27 mouse cellular contexts compared by ENCODE assay signal in the genomic region with DNA sequence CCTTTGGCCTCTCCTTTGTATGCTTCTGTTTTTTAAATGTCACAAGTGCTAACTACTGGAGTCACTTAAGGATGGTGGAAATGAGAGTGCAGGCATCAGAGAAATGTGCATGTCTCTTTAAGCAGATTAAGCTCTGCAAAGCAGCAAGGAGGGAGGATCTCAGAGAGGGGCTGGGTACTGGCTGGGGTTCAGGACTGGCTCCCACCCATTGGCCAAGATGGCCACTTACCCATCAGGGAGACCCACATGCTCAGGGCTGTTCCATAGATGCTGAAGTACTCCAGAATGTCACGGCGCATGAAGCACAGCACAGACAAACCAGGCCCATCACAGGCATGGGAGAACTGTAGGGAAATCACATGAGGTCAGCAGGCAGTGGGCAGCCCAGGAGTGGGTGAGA. TPM values are rescaled to one million over a fixed set of nuclear protein-coding genes. Genes with fewer than 3 reads are reported as not detected.
"Had no signal": no experiment of that assay in that cellular context is flagged by ENCODE, and none has a peak within 500 bp of the region (broad histone marks: within the 10 kb centered on the region; RNA-seq: fewer than 3 reads in every experiment).

No protein-coding gene starts in this region.

- H3K9ac ChIP-seq: liver, embryonic 13.5 days; liver, embryonic 15.5 days; liver, postnatal 0 days; lung, embryonic 15.5 days; midbrain, embryonic 12.5 days; neural tube, embryonic 13.5 days; neural tube, embryonic 15.5 days had no signal

- ATAC-seq: liver, postnatal 0 days; lung, postnatal 0 days; midbrain, embryonic 16.5 days had no signal

- H3K9me3 ChIP-seq: liver, embryonic 13.5 days; liver, embryonic 15.5 days; lung, embryonic 15.5 days; megakaryocyte, embryonic 14.5 days; midbrain, embryonic 12.5 days; neural tube, embryonic 13.5 days; neural tube, embryonic 15.5 days had no signal

- H3K27ac ChIP-seq: liver, embryonic 13.5 days; liver, embryonic 15.5 days; lung, embryonic 15.5 days; macrophage; midbrain, embryonic 12.5 days; neural tube, embryonic 13.5 days; neural tube, embryonic 15.5 days had no signal

- H3K36me3 ChIP-seq: liver, embryonic 13.5 days; liver, embryonic 15.5 days; lung, embryonic 15.5 days; midbrain, embryonic 12.5 days; neural tube, embryonic 13.5 days; neural tube, embryonic 15.5 days had no signal

- H3K4me3 ChIP-seq: liver, embryonic 13.5 days; liver, embryonic 15.5 days; lung, embryonic 15.5 days; megakaryocyte, embryonic 14.5 days; midbrain, embryonic 12.5 days; neural tube, embryonic 13.5 days; neural tube, embryonic 15.5 days had no signal

- H3K27me3 ChIP-seq: liver, embryonic 13.5 days; liver, embryonic 15.5 days; lung, embryonic 15.5 days; midbrain, embryonic 12.5 days; neural tube, embryonic 13.5 days; neural tube, embryonic 15.5 days had no signal

- DNase-seq: liver, embryonic 13.5 days; liver, postnatal 0 days; lung, adult 2 months; lung, postnatal 14 days; lung, postnatal 36 days; right cerebral cortex, adult 18-20 months; right cerebral cortex, postnatal 25 days; right cerebral cortex, postnatal 4 days; spleen, adult 18-20 months; thymus, adult 18-20 months; thymus, postnatal 14 days; thymus, postnatal 4 days had no signal

- H3K4me2 ChIP-seq: liver, embryonic 11.5 days; liver, embryonic 13.5 days; liver, embryonic 15.5 days; lung, embryonic 15.5 days; midbrain, embryonic 12.5 days; neural tube, embryonic 13.5 days; neural tube, embryonic 15.5 days had no signal

RNA-seq across cellular contexts. Expression of gene Mymk, which starts 4.9 kb away (rescaled TPM):
- total RNA-seq: megakaryocyte progenitor cell, adult 5-6 weeks; monocyte, adult 5-6 weeks had no signal
- polyA plus RNA-seq: liver, postnatal 0 days; macrophage; midbrain, embryonic 16.5 days; small intestine, adult 2 months; stomach, embryonic 14.5 days; urinary bladder, adult 2 months had no signal

RNA-seq across cellular contexts. Expression of gene Adamtsl2, which starts 12.1 kb away (rescaled TPM):
- total RNA-seq: megakaryocyte progenitor cell, adult 5-6 weeks; monocyte, adult 5-6 weeks had no signal
- polyA plus RNA-seq: macrophage had no signal
